Mouse (Mus musculus) lung, embryonic 16.5 days (tissue): Measurements from ENCODE around the gene Gm49673. TPM values are rescaled to one million over a fixed set of nuclear protein-coding genes. Genes with fewer than 3 reads are reported as not detected.

Experiments used
- polyA plus RNA-seq: library from polyadenylated mRNA; unstranded; fragments of >200 nt; fragmentation: Nextera tagmentation; extraction: Ambion mirVana; gene quantifications from 2 replicates; pipeline ENCODE4 v1.2.1, GENCODE M21; 2015

The Gm49673 gene
- polyA plus RNA-seq, 1 experiment from 2014 or later: not detected

Other genes starting within 250 kb of the Gm49673 start
- 1.0 and 1.8 TPM in 2 replicates for gene Tagap, start 221.8 kb downstream of the Gm49673 start, polyA plus RNA-seq
- 57.6 and 74.4 TPM in 2 replicates for gene Rsph3a, start 202.2 kb downstream of the Gm49673 start, polyA plus RNA-seq
- 40.1 TPM in 2 replicates for gene Rnaset2a, start 309 bp upstream of the Gm49673 start, polyA plus RNA-seq
- 38.4 and 39.5 TPM in 2 replicates for gene Fgfr1op, start 17.7 kb upstream of the Gm49673 start, polyA plus RNA-seq
- 0.23 and 0.26 TPM in 2 replicates for gene Ccr6, start 88.3 kb upstream of the Gm49673 start, polyA plus RNA-seq
- gene Mpc1, start 135.1 kb upstream of the Gm49673 start, polyA plus RNA-seq: 196 and 202 TPM in 2 replicates
- gene Sft2d1, start 163.3 kb upstream of the Gm49673 start, polyA plus RNA-seq: 78.9 and 83.6 TPM in 2 replicates
- gene Prr18, start 189.7 kb upstream of the Gm49673 start, polyA plus RNA-seq: 1.5 and 1.6 TPM in 2 replicates
- gene T2, start 208.2 kb upstream of the Gm49673 start, polyA plus RNA-seq: 0.62 and 0.73 TPM in 2 replicates